9 mouse cellular contexts compared by ENCODE assay signal in genomic region chr11:120259792-120260768, GRCm38 (mm10). TPM values are rescaled to one million over a fixed set of nuclear protein-coding genes. Genes with fewer than 3 reads are reported as not detected.
DNase-seq lines count a peak whose midpoint lies in the region; ATAC-seq lines count a peak whose summit lies in the region.
"Had no signal": no experiment of that assay in that cellular context is flagged by ENCODE, and none has a peak within 500 bp of the region (broad histone marks: within the 10 kb centered on the region; RNA-seq: fewer than 3 reads in every experiment).

No protein-coding gene starts in this region.

- H3K36me3 ChIP-seq in kidney, embryonic 16.5 days (ENCODE audit: insufficient read depth, low read length): no peaks in the 10 kb centered on the region
- no peaks in the 10 kb centered on the region for H3K36me3 ChIP-seq in embryonic facial prominence, embryonic 14.5 days (ENCODE audit: control insufficient read depth, insufficient read depth, low read length)

- H3K4me2 ChIP-seq in kidney, embryonic 16.5 days (replicated peaks; ENCODE audit: low read depth, low read length): no peak overlapping the region
- peak overlapping the region; percentile 27 for H3K4me2 ChIP-seq in embryonic facial prominence, embryonic 14.5 days (ENCODE audit: low read depth, low read length)

- H3K27me3 ChIP-seq in kidney, embryonic 16.5 days (ENCODE audit: insufficient read depth, low read length): no peaks in the 10 kb centered on the region
- H3K27me3 ChIP-seq in embryonic facial prominence, embryonic 14.5 days (replicated peaks; ENCODE audit: control insufficient read depth, insufficient read depth, low read length): no peaks in the 10 kb centered on the region
- H3K27me3 ChIP-seq: Patski had no signal

- whole genome bisulfite sequencing in kidney, embryonic 16.5 days: 62% methylated on average over 25 of the region's 25 CpGs
- WGBS in embryonic facial prominence, embryonic 14.5 days: 61% methylated on average over 25 of the region's 25 CpGs

- no peak overlapping the region for H3K27ac ChIP-seq in kidney, embryonic 16.5 days (ENCODE audit: low read length)
- H3K27ac ChIP-seq in embryonic facial prominence, embryonic 14.5 days (replicated peaks; ENCODE audit: low read depth, low read length): peak overlapping the region; percentile 56; the same call in 1 of the 2 replicates

- no peak for ATAC-seq in kidney, embryonic 16.5 days (ENCODE audit: low FRiP score, low TSS enrichment)
- ATAC-seq in embryonic facial prominence, embryonic 14.5 days (ENCODE audit: low read depth): peak; percentile 20; the same call in 1 of the 2 replicates
- ATAC-seq in erythroblast, adult 5-6 weeks (replicated peaks; ENCODE audit: low FRiP score, poor library complexity, severe bottlenecking): no peak
- ATAC-seq: Patski had no signal

- peak; percentile 87 for DNase-seq in kidney, adult 11 months
- DNase-seq in embryonic facial prominence, embryonic 14.5 days (ENCODE audit: low spot score): peak; percentile 88
- DNase-seq in kidney, adult 8-10 months: peak; percentile 78 to 84
- DNase-seq in lung, postnatal 25 days (ENCODE audit: low spot score): peak; percentile 50
- DNase-seq in testis, postnatal 10 days (ENCODE audit: low spot score): no peak
- DNase-seq in left cerebral cortex, adult 9 months (ENCODE audit: low spot score in 2 of 2): no peak

- H3K4me1 ChIP-seq in kidney, embryonic 16.5 days (ENCODE audit: insufficient read depth, low read length): peaks cover 85% of the 10 kb centered on the region
- H3K4me1 ChIP-seq in embryonic facial prominence, embryonic 14.5 days (ENCODE audit: control insufficient read depth, insufficient read depth, low read length): peaks cover 88% of the 10 kb centered on the region

- no peak overlapping the region for H3K4me3 ChIP-seq in kidney, embryonic 16.5 days (ENCODE audit: low read length)
- H3K4me3 ChIP-seq in embryonic facial prominence, embryonic 14.5 days (ENCODE audit: low read depth, low read length): no peak overlapping the region

- H3K9ac ChIP-seq in kidney, embryonic 16.5 days (replicated peaks; ENCODE audit: low read length): no peak overlapping the region
- H3K9ac ChIP-seq in embryonic facial prominence, embryonic 14.5 days (ENCODE audit: low read depth, low read length): no peak overlapping the region

- H3K9me3 ChIP-seq in kidney, embryonic 16.5 days (ENCODE audit: low read length): no peaks in the 10 kb centered on the region
- no peaks in the 10 kb centered on the region for H3K9me3 ChIP-seq in embryonic facial prominence, embryonic 14.5 days (ENCODE audit: control insufficient read depth, low read length)

RNA-seq across cellular contexts. Expression of gene Bahcc1, which starts 27.3 kb away (rescaled TPM):
- 13.2 and 14.2 TPM in 2 replicates for polyA plus RNA-seq in kidney, embryonic 16.5 days (2015; fragmentation: Nextera tagmentation; extraction: Ambion mirVana)
- 11.1 and 12.0 TPM in 2 replicates for polyA plus RNA-seq in embryonic facial prominence, embryonic 14.5 days (2014; fragmentation: Nextera tagmentation; extraction: Ambion mirVana)
- total RNA-seq in erythroblast, adult 5-6 weeks (2015; ENCODE audit: low replicate concordance): 2.1 and 3.3 TPM in 2 replicates
- total RNA-seq in erythroblast, adult 5-6 weeks (2017; ENCODE audit: low replicate concordance): 0.84 and 2.0 TPM in 2 replicates

Comparison
In these comparisons a context has a peak if more than half of its experiments do, and no peak if none do; other contexts are left out.
1. DNase-seq: peak in kidney, adult 11 months (single experiment), embryonic facial prominence, embryonic 14.5 days (single experiment), kidney, adult 8-10 months (2 of 2) and lung, postnatal 25 days (single experiment); none in testis, postnatal 10 days (single experiment) and left cerebral cortex, adult 9 months (0 of 2).